Mouse (Mus musculus) adrenal gland, postnatal 25 days (tissue): ENCODE data around the gene Olfr157. TPM values are rescaled to one million over a fixed set of nuclear protein-coding genes. Genes with fewer than 3 reads are reported as not detected.

Experiments
- DNase-seq: peaks from one replicate; pipeline ENCODE4 v3.0.0; 2021; ENCODE audit warnings: mixed read lengths
- long read RNA-seq: library from polyadenylated mRNA; stranded (forward); transcript quantifications from one replicate; pipeline ENCODE4 v2.0.0, GENCODE M21; 2021
- total RNA-seq: library from RNA; stranded (reverse); gene quantifications from 2 replicates; pipeline ENCODE4 v1.2.3, GENCODE M21; 2021

Gene Olfr157
- total RNA-seq: not detected in 2 replicates
- long read RNA-seq: 0 reads

DNA sequence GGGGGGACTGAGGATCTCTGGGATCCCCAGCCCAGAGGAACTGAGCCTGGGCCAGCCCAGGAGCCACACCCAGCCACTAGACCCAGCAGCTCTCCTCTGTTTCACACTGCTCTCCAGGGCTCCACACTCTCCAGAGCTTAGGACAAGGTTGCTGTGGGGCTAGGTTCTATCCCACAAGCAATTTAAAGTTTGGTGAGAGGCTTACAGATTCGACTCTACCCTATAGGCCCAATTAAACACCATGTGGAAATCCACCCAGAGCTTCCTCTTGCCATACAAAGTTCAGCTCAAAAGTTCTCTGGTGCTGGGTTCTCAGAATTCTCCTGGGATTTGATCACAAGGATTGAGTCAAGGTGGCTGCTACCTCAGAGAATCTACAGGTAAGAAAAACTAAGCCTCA lies at the start of gene Olfr157:
Gene Olfr157 (minus strand): TSS at position 101 of the 400 bp plus-strand sequence.
- no peak for DNase-seq

DNA sequence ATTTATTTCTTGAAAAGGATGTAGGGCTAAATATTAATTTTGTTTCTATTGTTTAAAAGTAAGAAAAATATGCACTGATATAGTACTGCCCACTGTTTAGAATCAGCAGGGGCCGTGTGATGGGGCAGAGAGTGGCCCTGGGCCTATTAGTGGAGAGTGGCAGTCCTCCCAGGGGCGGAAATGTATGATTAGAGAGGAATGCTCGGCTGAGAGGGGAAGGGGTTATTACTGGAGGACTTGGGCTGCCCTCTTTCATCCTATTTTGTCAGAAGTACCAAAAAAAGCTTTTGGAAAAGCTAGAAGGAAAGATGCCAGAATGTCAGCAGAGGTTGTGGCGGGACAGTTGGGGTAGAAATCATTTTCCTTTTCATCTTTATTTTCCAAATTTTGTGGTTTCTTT lies 44.2 kb upstream of the Olfr157 start:
- no peak for DNase-seq

DNA sequence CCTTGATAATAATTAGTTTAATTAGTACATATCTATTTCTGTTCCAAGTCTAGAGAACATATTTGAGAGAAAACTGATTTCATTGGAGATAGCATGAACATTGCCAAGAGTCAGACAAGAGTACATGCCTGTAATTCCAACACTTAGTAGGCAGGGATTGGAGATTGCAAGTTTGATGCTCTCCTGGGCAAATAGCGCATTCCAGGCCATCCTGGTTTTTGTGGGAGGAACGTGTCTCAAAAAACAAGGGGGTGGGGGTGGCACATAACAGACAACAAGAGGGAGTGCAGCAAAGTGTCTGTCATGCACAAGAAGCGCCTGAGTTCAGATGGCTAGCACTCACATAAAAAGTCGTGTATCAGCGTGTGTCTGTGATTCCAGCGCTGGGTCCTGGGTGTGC lies 39.6 kb upstream of the Olfr157 start:
- DNase-seq: no peak

- DNase-seq: no peak
Observed at GRCm38 (mm10) chr4:43878121-43878776, 38.2 kb upstream of the Olfr157 start.

DNA sequence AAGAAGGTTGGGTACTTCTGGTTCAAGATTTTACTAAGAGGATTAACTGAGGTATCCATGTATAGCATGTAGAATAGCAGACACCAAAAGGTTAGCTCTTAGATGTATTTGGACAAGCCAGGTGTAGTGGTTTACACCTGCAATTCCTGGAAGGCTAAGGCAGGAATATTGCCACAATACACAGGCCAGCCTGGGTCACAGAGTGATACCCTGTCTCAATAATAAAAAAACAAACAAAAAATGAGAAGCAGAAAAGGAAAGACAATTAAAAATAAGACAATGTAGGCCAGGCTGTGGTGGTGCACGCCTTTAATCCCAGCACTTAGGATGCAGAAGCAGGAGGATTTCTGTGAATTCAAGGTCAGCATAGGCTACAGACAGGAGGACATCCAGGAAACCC lies 37.2 kb upstream of the Olfr157 start:
- no peak for DNase-seq

DNA sequence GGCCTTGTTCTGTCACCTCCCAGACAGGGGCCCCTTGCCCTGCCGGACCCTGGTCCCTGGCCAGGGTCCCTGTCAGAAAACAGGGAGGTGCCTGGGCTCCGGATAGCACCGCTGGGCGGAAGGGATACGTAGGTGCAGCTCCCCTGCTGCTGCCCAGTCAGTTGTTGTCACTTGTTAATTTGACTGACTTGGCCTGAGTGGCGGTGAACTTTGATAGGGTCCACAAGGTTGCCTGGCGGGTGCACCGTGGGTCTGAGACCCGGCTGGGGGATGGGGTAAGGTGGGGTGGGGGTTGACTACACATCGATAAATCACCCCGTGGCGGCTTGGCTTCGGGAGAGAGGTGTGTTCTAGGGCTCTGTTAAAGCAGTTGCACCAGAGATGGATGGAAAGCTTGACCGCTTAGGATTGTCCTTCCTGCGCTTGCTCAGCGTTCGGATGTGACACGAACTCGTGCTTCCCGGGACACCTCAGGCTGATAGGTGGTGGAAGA lies 36.0 kb upstream of the Olfr157 start:
- DNase-seq: peak; percentile 18

- DNase-seq: peak; percentile 91
Observed at GRCm38 (mm10) chr4:43875160-43875918, 35.3 kb upstream of the Olfr157 start, which contains the start of gene Reck. Gene Reck (plus strand): TSS chr4:43875530.

DNA sequence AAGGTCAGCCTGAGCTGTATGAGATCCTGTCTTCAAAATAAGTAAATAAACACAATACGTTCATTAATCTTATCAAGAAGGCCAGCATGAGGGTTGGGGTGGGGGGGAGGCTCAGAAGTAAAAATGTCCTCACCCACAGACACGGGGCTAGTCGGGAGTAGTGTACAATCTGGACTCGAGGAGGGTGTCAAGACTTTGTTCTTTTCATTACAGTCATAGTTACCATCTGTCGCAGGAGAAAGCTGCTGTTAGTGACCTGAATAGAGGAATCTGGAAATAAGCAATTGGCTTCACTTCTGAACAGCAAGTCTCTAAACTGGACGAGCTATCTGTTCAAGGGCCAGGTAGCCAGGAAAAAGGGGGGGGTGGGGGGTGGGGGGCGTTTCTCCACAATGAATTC lies 34.5 kb upstream of the Olfr157 start:
- DNase-seq: no peak

- no peak for DNase-seq
Observed at GRCm38 (mm10) chr4:43869821-43870220, 29.8 kb upstream of the Olfr157 start.

- DNase-seq: no peak
Observed at GRCm38 (mm10) chr4:43863298-43863697, 23.3 kb upstream of the Olfr157 start.

DNA sequence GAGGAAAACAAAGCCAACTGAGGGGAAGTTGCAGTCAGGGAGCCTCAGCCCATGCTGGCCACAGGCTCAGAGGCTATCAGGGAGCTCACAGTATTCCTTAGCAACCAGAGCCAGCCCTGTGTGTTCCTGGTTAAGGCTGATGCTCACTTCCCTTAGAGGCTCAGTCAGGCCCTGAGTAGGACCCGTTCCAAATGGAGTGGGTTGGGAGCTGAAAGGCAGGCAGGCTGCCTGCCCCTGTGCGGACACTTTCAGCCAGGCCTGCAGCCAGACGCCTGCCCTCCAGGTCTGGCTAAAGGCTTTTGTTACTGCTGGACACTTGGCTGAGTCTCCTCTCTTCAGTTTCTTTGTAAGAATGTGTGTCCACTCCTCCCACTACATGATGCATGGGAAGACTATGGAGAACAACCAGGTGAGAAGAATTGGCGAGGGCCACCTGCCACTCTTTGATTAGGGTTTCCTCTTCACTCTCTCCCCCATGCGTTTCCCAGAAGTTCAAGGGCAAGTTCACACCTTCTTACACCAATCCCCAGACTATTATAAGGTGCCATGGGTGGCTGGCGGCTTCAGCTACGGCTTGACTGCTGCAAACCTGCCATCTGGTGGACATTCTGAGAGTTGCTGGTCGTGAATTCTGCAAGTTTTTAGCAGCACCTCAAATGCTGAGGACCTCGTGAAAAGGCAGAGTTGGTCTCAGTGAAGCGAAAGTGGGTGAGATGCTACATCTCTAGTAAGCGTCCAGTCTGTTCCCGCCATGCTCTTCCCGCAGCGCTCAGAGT lies 20.9 kb upstream of the Olfr157 start:
- DNase-seq: peak; percentile 63

- no peak for DNase-seq
Observed at GRCm38 (mm10) chr4:43859886-43860285, 19.9 kb upstream of the Olfr157 start.

DNA sequence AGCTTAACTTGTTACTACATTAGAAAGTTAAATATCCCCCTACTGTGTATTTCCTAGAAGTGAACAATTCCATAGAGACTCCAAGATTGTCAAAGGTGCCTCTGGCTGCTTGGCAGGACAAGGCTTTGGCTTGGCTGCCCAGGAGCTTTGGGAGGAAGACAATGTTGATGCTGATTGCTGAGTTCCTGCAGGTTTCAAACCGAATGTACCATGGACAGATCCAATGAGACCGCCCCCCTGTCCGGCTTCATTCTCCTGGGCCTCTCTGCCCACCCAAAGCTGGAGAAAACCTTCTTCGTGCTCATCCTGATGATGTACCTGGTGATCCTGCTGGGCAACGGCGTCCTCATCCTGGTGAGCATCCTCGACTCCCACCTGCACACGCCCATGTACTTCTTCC lies 14.1 kb upstream of the Olfr157 start:
- DNase-seq: no peak

- no peak for DNase-seq
Observed at GRCm38 (mm10) chr4:43851265-43851664, 11.3 kb upstream of the Olfr157 start, which contains the start of gene Olfr155. Gene Olfr155 (plus strand): TSS chr4:43851565.

DNA sequence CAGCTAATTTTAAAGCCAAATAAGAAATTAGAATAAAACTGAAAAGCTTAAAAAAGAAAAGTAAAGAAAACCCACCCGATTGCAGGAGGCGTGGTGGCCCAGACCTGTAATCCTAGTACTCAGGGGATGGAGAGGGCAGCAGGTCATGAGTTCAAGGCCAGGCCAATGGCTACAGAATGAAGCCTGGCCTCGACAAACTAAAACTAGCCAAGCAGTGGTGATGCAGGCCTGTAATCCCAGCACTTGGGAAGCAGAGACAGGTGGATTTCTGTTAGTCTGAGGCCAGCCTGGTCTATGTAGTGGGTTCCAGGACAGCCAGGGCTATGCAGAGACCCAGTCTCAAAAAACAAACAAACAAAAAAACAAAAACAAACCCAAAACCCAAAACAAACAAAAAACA lies 1.7 kb downstream of the Olfr157 start:
- DNase-seq: no peak

DNA sequence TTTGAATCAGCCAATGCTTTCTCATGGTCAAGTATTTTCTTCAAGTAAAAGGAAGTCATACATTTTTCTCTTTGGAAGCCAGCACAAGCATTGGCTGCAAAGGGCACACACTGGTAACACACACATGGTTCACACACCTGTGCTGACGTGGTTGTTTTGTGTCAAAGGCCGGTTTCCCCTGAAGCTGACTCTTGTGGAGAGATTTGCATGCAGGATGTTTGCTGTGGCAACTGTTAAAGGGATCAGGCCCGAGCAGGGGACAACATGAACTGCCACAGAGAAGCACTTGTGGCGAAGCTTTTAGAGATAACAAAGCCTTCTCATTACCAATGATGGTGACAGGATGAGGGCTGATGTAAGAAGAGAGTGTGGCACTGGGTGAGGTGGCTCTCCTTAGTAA lies 5.3 kb downstream of the Olfr157 start:
- DNase-seq: no peak

- DNase-seq: no peak
Observed at GRCm38 (mm10) chr4:43833752-43834151, 6.2 kb downstream of the Olfr157 start.

- no peak for DNase-seq
Observed at GRCm38 (mm10) chr4:43832031-43832430, 8.0 kb downstream of the Olfr157 start.

DNA sequence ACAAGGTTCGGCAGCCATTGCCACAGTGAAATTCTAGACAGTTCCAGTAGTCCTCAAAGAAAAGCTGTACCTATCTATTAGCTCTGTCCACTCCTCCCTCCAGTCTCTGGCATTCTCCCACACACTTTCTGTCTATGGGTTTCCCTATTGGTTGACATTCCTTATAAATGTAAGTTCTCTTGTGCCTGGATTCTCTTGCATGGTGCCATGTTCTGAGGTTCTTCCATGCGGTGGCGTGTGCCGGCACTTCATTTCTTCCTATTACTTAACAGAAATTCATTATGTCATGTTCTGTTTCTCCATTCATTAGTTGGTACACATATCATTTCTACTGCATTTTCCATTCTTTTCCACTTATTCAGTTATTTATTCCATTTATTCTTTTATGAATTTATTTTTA lies 11.2 kb downstream of the Olfr157 start:
- no peak for DNase-seq

- DNase-seq: peak; percentile 6
Observed at GRCm38 (mm10) chr4:43823845-43824337, 16.1 kb downstream of the Olfr157 start, which contains the start of gene Olfr156. Gene Olfr156 (minus strand): TSS chr4:43823895.

- DNase-seq: no peak
Observed at GRCm38 (mm10) chr4:43822896-43823550, 17.0 kb downstream of the Olfr157 start.

GRCm38 (mm10) chr4:43798936-43799335 lies 41.1 kb downstream of the Olfr157 start:
- no peak for DNase-seq
